Mouse (Mus musculus) lung, adult 2 months (tissue): ENCODE measurements around the gene Abhd16b. TPM values are rescaled to one million over a fixed set of nuclear protein-coding genes. Genes with fewer than 3 reads are reported as not detected.

ENCODE experiments used
- DNase-seq: peaks from one replicate; pipeline ENCODE4 v3.0.0; 2022
- H3K4me1 ChIP-seq: fragments of 200-500 bp; 2 replicates; pipeline ENCODE4 v1.6.1; 2011; ENCODE audit warnings: low read length; ENCODE audit not compliant: control insufficient read depth, insufficient read depth
- H3K4me3 ChIP-seq: fragments of 200-500 bp; replicated peaks from 2 replicates; pipeline ENCODE3; 2011; ENCODE audit warnings: low read depth, mild to moderate bottlenecking, control low read depth, low read length; ENCODE audit errors: extremely low read depth
- CTCF ChIP-seq: fragments of 200-500 bp; IDR thresholded peaks from 2 replicates; pipeline ENCODE4 v1.5.1; 2011; ENCODE audit warnings: mild to moderate bottlenecking, low read length, control low read depth; ENCODE audit not compliant: insufficient read depth
- POLR2A ChIP-seq: fragments of 200-500 bp; IDR thresholded peaks from 2 replicates; pipeline ENCODE4 v1.6.1; 2011; ENCODE audit warnings: low read depth, mild to moderate bottlenecking, control low read depth, low read length, borderline replicate concordance; ENCODE audit errors: extremely low read depth
- WGBS: fragments of 180-500 bp; shearing (Covaris S2); methylation state at CpG from one replicate; pipeline ENCODE4 v1.1.7; 2018; 5-methylcytosine and 5-hydroxymethylcytosine counted together
- polyA plus RNA-seq: library from polyadenylated mRNA; depleted of rRNA; stranded (reverse); fragments of >200 nt; gene quantifications from 2 replicates; pipeline ENCODE4 v1.2.3, GENCODE M21; 2012; rRNA removed

Abhd16b gene
- polyA plus RNA-seq, 1 experiment, result not detected

DNA sequence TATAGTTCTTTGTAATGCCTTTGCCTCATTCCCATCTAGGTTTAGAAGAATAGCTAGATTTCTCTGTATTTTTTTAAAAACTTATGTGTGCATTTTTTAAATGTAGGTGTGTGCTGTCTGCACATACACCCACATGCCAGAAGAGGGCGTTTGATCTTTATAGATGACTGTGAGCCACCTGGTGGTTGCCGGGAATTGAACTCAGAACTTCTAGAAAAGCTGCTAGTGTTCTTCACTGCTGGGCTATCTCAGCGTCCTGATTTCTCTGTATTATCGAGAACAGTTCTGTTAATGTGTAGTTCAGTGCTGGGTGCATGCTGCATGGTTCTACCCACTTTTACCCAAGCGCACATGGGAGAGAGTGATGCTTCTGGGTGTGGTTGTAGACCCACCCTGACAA, 29.8 kb downstream of the Abhd16b start:
- no peak overlapping the region for H3K4me3 ChIP-seq
- TF ChIP-seq POLR2A (no peak), CTCF (peak; percentile 25; the same call in 1 of the 2 replicates)
- no peak for DNase-seq
- H3K4me1 ChIP-seq, result peaks cover 14% of the 10 kb centered on the region
- WGBS, result 65% methylated on average over 5 of the region's 5 CpGs

GRCm38 (mm10) chr2:181525526-181525925, 32.5 kb downstream of the Abhd16b start:
- TF ChIP-seq POLR2A (no peak), CTCF (no peak)
- Histone ChIP-seq H3K4me3 (no peak overlapping the region), H3K4me1 (peaks cover 13% of the 10 kb centered on the region)
- 58% methylated on average over 5 of the region's 5 CpGs for WGBS
- no peak for DNase-seq

DNA sequence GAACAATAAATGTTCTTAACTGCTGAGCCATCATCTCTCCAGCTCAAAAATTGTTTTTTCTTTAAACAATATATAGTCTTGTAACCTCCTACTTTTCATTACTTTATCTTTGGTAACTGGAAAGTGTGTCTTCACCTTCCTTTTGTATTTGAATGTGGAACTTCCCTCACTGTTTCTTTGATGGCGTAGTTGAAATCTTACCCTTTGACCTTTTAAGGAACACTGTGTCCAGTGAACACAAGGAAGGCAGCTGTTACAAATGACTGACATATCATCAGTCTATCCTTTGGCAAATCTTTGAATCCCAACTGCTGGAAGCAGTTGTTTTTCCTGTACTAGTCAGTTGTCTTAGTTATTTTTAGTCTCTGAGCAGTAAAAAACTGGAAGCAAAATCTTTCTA, 36.1 kb downstream of the Abhd16b start:
- 77% methylated on average over 1 of the region's 1 CpGs for WGBS
- no peak for DNase-seq
- Histone ChIP-seq H3K4me3 (no peak overlapping the region), H3K4me1 (peaks cover 3% of the 10 kb centered on the region)
- TF ChIP-seq POLR2A (no peak), CTCF (no peak)

- WGBS, result 95% methylated on average over 3 of the region's 3 CpGs
- Histone ChIP-seq H3K4me1 (peaks cover 6% of the 10 kb centered on the region), H3K4me3 (no peak overlapping the region)
- no peak for DNase-seq
- TF ChIP-seq CTCF (no peak), POLR2A (no peak)
Measured at GRCm38 (mm10) chr2:181532589-181532988, 39.6 kb downstream of the Abhd16b start.

GRCm38 (mm10) chr2:181536410-181536809, 43.4 kb downstream of the Abhd16b start:
- WGBS, result 44% methylated on average over 2 of the region's 2 CpGs
- H3K4me1 ChIP-seq, result peaks cover 3% of the 10 kb centered on the region
- DNase-seq, result no peak
- H3K4me3 ChIP-seq, result no peak overlapping the region
- TF ChIP-seq CTCF (no peak), POLR2A (no peak)

- WGBS, result 53% methylated on average over 2 of the region's 2 CpGs
- Histone ChIP-seq H3K4me1 (peaks cover 3% of the 10 kb centered on the region), H3K4me3 (no peak overlapping the region)
- TF ChIP-seq CTCF (no peak), POLR2A (no peak)
- DNase-seq, result peak; percentile 23
Measured at GRCm38 (mm10) chr2:181537444-181538047, 44.5 kb downstream of the Abhd16b start.

- no peak for DNase-seq
- Histone ChIP-seq H3K4me3 (no peak overlapping the region), H3K4me1 (no peaks in the 10 kb centered on the region; the same call in 1 of the 2 replicates)
- no peak for TF ChIP-seq CTCF
- no peak for TF ChIP-seq POLR2A
- 60% methylated on average over 6 of the region's 6 CpGs for WGBS
Measured at GRCm38 (mm10) chr2:181541761-181542380, 48.9 kb downstream of the Abhd16b start.

Other genes starting within 250 kb of the Abhd16b start
- 22.2 and 26.3 TPM in 2 replicates for gene Gmeb2, start 205.2 kb upstream of the Abhd16b start, polyA plus RNA-seq
- 0.13 TPM in 1 of 2 replicates, not detected in the other for gene Stmn3, start 178.7 kb upstream of the Abhd16b start, polyA plus RNA-seq
- 23.1 and 41.0 TPM in 2 replicates for gene Rtel1, start 173.5 kb upstream of the Abhd16b start, polyA plus RNA-seq
- gene Zgpat, start 128.3 kb upstream of the Abhd16b start, polyA plus RNA-seq, result 39.0 and 44.0 TPM in 2 replicates
- 29.1 and 42.9 TPM in 2 replicates for gene Arfrp1, start 127.8 kb upstream of the Abhd16b start, polyA plus RNA-seq
- 60.5 and 89.8 TPM in 2 replicates for gene Lime1, start 113.1 kb upstream of the Abhd16b start, polyA plus RNA-seq
- gene Zbtb46, start 33.8 kb upstream of the Abhd16b start, polyA plus RNA-seq, result 14.7 and 17.0 TPM in 2 replicates
- gene Tpd52l2, start 3.9 kb downstream of the Abhd16b start, polyA plus RNA-seq, result 44.8 and 47.3 TPM in 2 replicates
- gene Dnajc5, start 27.3 kb downstream of the Abhd16b start, polyA plus RNA-seq, result 47.4 and 76.4 TPM in 2 replicates
- gene Uckl1, start 91.7 kb downstream of the Abhd16b start, polyA plus RNA-seq, result 121 and 128 TPM in 2 replicates
- gene Prpf6, start 98.7 kb downstream of the Abhd16b start, polyA plus RNA-seq, result 14.1 and 21.5 TPM in 2 replicates
- gene Zfp512b, start 99.6 kb downstream of the Abhd16b start, polyA plus RNA-seq, result 37.1 and 43.7 TPM in 2 replicates
- gene Samd10, start 106.0 kb downstream of the Abhd16b start, polyA plus RNA-seq, result 24.1 and 24.5 TPM in 2 replicates
- not detected in 2 replicates for gene Gm29797, start 163.8 kb downstream of the Abhd16b start, polyA plus RNA-seq
- 393 and 460 TPM in 2 replicates for gene Sox18, start 178.4 kb downstream of the Abhd16b start, polyA plus RNA-seq
- 9.9 and 15.7 TPM in 2 replicates for gene Tcea2, start 187.1 kb downstream of the Abhd16b start, polyA plus RNA-seq
- 77.2 and 82.8 TPM in 2 replicates for gene Rgs19, start 200.8 kb downstream of the Abhd16b start, polyA plus RNA-seq
- not detected in 2 replicates for gene Lkaaear1, start 205.2 kb downstream of the Abhd16b start, polyA plus RNA-seq
- gene Oprl1, start 221.8 kb downstream of the Abhd16b start, polyA plus RNA-seq, result 0.06 and 0.09 TPM in 2 replicates